Mouse (Mus musculus): ENCODE results near the gene Ampd2. TPM values are rescaled to one million over a fixed set of nuclear protein-coding genes. Genes with fewer than 3 reads are reported as not detected.

The Ampd2 gene
- total and polyA plus RNA-seq, 2 experiments from 2014 or later = 58.8 to 79.8 TPM

DNA sequence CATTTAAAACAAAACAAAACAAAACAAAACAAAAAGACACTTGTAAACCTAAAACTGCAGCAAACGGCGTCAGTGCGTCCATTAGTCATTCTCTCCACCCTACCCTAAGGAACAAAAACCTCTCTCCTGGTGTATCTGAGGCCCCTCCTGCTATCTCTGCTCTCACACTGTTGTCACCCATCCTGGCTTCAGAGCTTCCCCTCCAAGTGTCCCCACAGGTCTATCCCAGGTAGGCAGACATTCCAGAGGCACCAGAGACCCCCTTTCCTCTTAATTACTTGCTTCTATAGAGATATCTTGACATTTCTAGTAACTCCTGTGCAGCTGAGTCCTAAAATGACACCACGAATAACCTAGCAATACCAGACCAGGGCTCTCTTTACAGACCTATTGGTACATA, 42.9 kb upstream of the Ampd2 start:
- DNase-seq (ENCODE audit: low spot score) (no peak), ATAC-seq (ENCODE audit: low FRiP score) (no peak)
- no peak overlapping the region for H3K27ac ChIP-seq (ENCODE audit: low read depth, low read length)
- 92% methylated on average over 4 of the region's 4 CpGs for WGBS
- H3K9me3 ChIP-seq (ENCODE audit: low read length) = no peaks in the 10 kb centered on the region
- no peaks in the 10 kb centered on the region for H3K36me3 ChIP-seq (ENCODE audit: insufficient read depth, low read length)
- H3K4me2 ChIP-seq (ENCODE audit: low read depth, low read length, poor library complexity, severe bottlenecking) = no peak overlapping the region
- H3K4me1 ChIP-seq (ENCODE audit: insufficient read depth, low read length) = no peaks in the 10 kb centered on the region
- no peak overlapping the region for H3K9ac ChIP-seq (replicated peaks; ENCODE audit: low read length, poor library complexity, severe bottlenecking)
- TF ChIP-seq CTCF (IDR thresholded peaks at IDR 0.05) = no peak
- H3K27me3 ChIP-seq (ENCODE audit: insufficient read depth, low read length) = no peaks in the 10 kb centered on the region
- H3K4me3 ChIP-seq (ENCODE audit: low read depth, low read length) = no peak overlapping the region

DNA sequence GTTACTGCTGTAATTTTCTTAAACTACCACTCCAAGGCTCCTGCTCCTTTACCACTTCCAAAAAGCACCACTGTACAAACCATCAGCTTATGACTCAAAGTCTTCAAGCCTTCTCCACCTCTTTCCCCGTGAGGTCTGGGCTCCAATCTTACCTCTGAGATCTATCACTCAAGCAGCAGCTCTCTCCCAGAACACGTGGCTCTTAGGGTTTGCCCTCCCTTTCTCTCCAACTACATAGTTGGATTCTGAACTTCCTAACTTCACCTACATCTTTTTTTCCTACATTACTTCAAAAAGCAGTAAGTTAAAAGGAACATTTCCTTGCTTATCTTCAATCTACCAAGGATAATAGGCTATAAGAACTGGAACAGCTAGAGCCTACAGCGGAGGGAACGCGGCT, 42.1 kb upstream of the Ampd2 start:
- H3K9ac ChIP-seq (replicated peaks; ENCODE audit: low read length, poor library complexity, severe bottlenecking) = no peak overlapping the region
- DNase-seq (ENCODE audit: low spot score) = no peak
- H3K36me3 ChIP-seq (ENCODE audit: insufficient read depth, low read length) = no peaks in the 10 kb centered on the region
- H3K4me1 ChIP-seq (ENCODE audit: insufficient read depth, low read length) = no peaks in the 10 kb centered on the region
- no peak for TF ChIP-seq CTCF (IDR thresholded peaks at IDR 0.05)
- ATAC-seq (ENCODE audit: low FRiP score) = no peak
- no peak overlapping the region for H3K4me2 ChIP-seq (ENCODE audit: low read depth, low read length, poor library complexity, severe bottlenecking)
- 73% methylated on average over 5 of the region's 5 CpGs for WGBS
- H3K9me3 ChIP-seq (ENCODE audit: low read length) = no peaks in the 10 kb centered on the region
- no peak overlapping the region for H3K27ac ChIP-seq (ENCODE audit: low read depth, low read length)
- H3K4me3 ChIP-seq (ENCODE audit: low read depth, low read length) = no peak overlapping the region
- no peaks in the 10 kb centered on the region for H3K27me3 ChIP-seq (ENCODE audit: insufficient read depth, low read length)

GRCm38 (mm10) chr3:108126327-108126726, 39.9 kb upstream of the Ampd2 start:
- no peaks in the 10 kb centered on the region for H3K27me3 ChIP-seq (ENCODE audit: insufficient read depth, low read length)
- no peak overlapping the region for H3K4me2 ChIP-seq (ENCODE audit: low read depth, low read length, poor library complexity, severe bottlenecking)
- no peaks in the 10 kb centered on the region for H3K9me3 ChIP-seq (ENCODE audit: low read length)
- H3K36me3 ChIP-seq (ENCODE audit: insufficient read depth, low read length) = peaks cover 12% of the 10 kb centered on the region; the same call in 1 of the 2 replicates
- no peak overlapping the region for H3K9ac ChIP-seq (replicated peaks; ENCODE audit: low read length, poor library complexity, severe bottlenecking)
- DNase-seq (ENCODE audit: low spot score) (no peak), ATAC-seq (ENCODE audit: low FRiP score) (no peak)
- H3K4me1 ChIP-seq (ENCODE audit: insufficient read depth, low read length) = no peaks in the 10 kb centered on the region
- WGBS = 94% methylated on average over 3 of the region's 3 CpGs
- no peak overlapping the region for H3K4me3 ChIP-seq (ENCODE audit: low read depth, low read length)
- no peak for TF ChIP-seq CTCF (IDR thresholded peaks at IDR 0.05)
- H3K27ac ChIP-seq (ENCODE audit: low read depth, low read length) = no peak overlapping the region

GRCm38 (mm10) chr3:108124131-108124530, 37.7 kb upstream of the Ampd2 start:
- H3K4me3 ChIP-seq (ENCODE audit: low read depth, low read length) = no peak overlapping the region
- no peak overlapping the region for H3K9ac ChIP-seq (replicated peaks; ENCODE audit: low read length, poor library complexity, severe bottlenecking)
- no peaks in the 10 kb centered on the region for H3K4me1 ChIP-seq (ENCODE audit: insufficient read depth, low read length)
- ATAC-seq (ENCODE audit: low FRiP score) (no peak), DNase-seq (ENCODE audit: low spot score) (no peak)
- H3K27ac ChIP-seq (ENCODE audit: low read depth, low read length) = no peak overlapping the region
- WGBS = 50% methylated on average over 1 of the region's 1 CpGs
- no peak overlapping the region for H3K4me2 ChIP-seq (ENCODE audit: low read depth, low read length, poor library complexity, severe bottlenecking)
- peaks cover 24% of the 10 kb centered on the region for H3K36me3 ChIP-seq (ENCODE audit: insufficient read depth, low read length)
- no peaks in the 10 kb centered on the region for H3K27me3 ChIP-seq (ENCODE audit: insufficient read depth, low read length)
- no peaks in the 10 kb centered on the region for H3K9me3 ChIP-seq (ENCODE audit: low read length)
- TF ChIP-seq CTCF (IDR thresholded peaks at IDR 0.05) = no peak

- peaks cover 29% of the 10 kb centered on the region for H3K36me3 ChIP-seq (ENCODE audit: insufficient read depth, low read length)
- H3K9me3 ChIP-seq (ENCODE audit: low read length) = no peaks in the 10 kb centered on the region
- no peak for TF ChIP-seq CTCF (IDR thresholded peaks at IDR 0.05)
- H3K4me2 ChIP-seq (ENCODE audit: low read depth, low read length, poor library complexity, severe bottlenecking) = no peak overlapping the region
- no peaks in the 10 kb centered on the region for H3K4me1 ChIP-seq (ENCODE audit: insufficient read depth, low read length)
- H3K27ac ChIP-seq (ENCODE audit: low read depth, low read length) = no peak overlapping the region
- no peak for ATAC-seq (ENCODE audit: low FRiP score)
- H3K4me3 ChIP-seq (ENCODE audit: low read depth, low read length) = no peak overlapping the region
- H3K9ac ChIP-seq (replicated peaks; ENCODE audit: low read length, poor library complexity, severe bottlenecking) = no peak overlapping the region
- no peak for DNase-seq (ENCODE audit: low spot score)
- 94% methylated on average over 5 of the region's 5 CpGs for WGBS
- no peaks in the 10 kb centered on the region for H3K27me3 ChIP-seq (ENCODE audit: insufficient read depth, low read length)
Measured at GRCm38 (mm10) chr3:108123242-108123641, 36.8 kb upstream of the Ampd2 start.

GRCm38 (mm10) chr3:108121101-108121500, 34.6 kb upstream of the Ampd2 start:
- no peaks in the 10 kb centered on the region for H3K9me3 ChIP-seq (ENCODE audit: low read length)
- H3K4me3 ChIP-seq (ENCODE audit: low read depth, low read length) = no peak overlapping the region
- no peaks in the 10 kb centered on the region for H3K4me1 ChIP-seq (ENCODE audit: insufficient read depth, low read length)
- no peak overlapping the region for H3K9ac ChIP-seq (replicated peaks; ENCODE audit: low read length, poor library complexity, severe bottlenecking)
- 86% methylated on average over 3 of the region's 3 CpGs for WGBS
- ATAC-seq (ENCODE audit: low FRiP score) (no peak), DNase-seq (ENCODE audit: low spot score) (no peak)
- no peak overlapping the region for H3K27ac ChIP-seq (ENCODE audit: low read depth, low read length)
- H3K27me3 ChIP-seq (ENCODE audit: insufficient read depth, low read length) = no peaks in the 10 kb centered on the region
- TF ChIP-seq CTCF (IDR thresholded peaks at IDR 0.05) = no peak
- H3K4me2 ChIP-seq (ENCODE audit: low read depth, low read length, poor library complexity, severe bottlenecking) = no peak overlapping the region
- H3K36me3 ChIP-seq (ENCODE audit: insufficient read depth, low read length) = peaks cover 35% of the 10 kb centered on the region

Measured in midbrain, postnatal 0 days (tissue).